Mouse (Mus musculus): ENCODE results near the gene Uhmk1. TPM values are rescaled to one million over a fixed set of nuclear protein-coding genes. Genes with fewer than 3 reads are reported as not detected.

Uhmk1 gene
- total and polyA plus RNA-seq, 3 experiments = 3.3 to 86.0 (median 85.0) TPM

GRCm38 (mm10) chr1:170185137-170185536, 30.1 kb downstream of the Uhmk1 start:
- ATAC-seq (ENCODE audit: extremely low read depth, insufficient number of reproducible peaks, low FRiP score, poor library complexity, severe bottlenecking) = no peak
- DNase-seq (ENCODE audit: low spot score) = no peak
- Histone ChIP-seq H3K4me3 (ENCODE audit: low read depth, low read length) (no peak overlapping the region), H3K4me1 (ENCODE audit: insufficient read depth, low read depth, low read length) (peaks cover 27% of the 10 kb centered on the region), H3K36me3 (replicated peaks) (peaks cover under 1% of the 10 kb centered on the region), H3K9me3 (replicated peaks) (peaks cover 6% of the 10 kb centered on the region; the same call in 1 of the 2 replicates), H3K27me3 (ENCODE audit: insufficient read depth, low read length) (no peaks in the 10 kb centered on the region)
- TF ChIP-seq GATA1 (IDR thresholded peaks at IDR 0.05; ENCODE audit: borderline replicate concordance, low read length) (no peak), TAL1 (conservative IDR thresholded peaks at IDR 0.05; ENCODE audit: low read depth, low read length) (no peak), CTCF (IDR thresholded peaks at IDR 0.05; ENCODE audit: low read depth, low read length) (no peak), GATA2 (IDR thresholded peaks at IDR 0.05; ENCODE audit: borderline replicate concordance, low read depth, low read length) (no peak)

DNA sequence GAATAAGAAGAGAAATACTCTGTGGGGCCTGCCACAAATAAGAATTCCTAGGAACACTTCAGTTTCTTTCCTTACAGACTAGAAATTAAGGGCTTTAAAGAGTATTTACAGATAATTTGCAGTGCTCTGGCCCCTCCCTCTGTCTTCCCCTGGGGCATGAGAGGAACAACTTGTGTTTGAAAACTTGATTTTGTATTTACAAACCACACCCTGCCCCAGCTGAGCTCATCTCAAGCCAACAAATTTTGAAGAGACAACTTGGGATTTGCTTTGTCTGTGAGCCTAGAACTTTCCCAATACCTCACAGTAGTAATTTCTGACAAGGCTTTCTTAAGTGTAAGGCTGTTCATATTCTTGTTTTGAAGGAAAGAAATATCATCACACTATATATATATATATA, 32.5 kb downstream of the Uhmk1 start:
- no peak overlapping the region for H3K4me3 ChIP-seq (ENCODE audit: low read depth, low read length)
- no peak for DNase-seq (ENCODE audit: low spot score)
- ATAC-seq (ENCODE audit: extremely low read depth, insufficient number of reproducible peaks, low FRiP score, poor library complexity, severe bottlenecking) = no peak

DNA sequence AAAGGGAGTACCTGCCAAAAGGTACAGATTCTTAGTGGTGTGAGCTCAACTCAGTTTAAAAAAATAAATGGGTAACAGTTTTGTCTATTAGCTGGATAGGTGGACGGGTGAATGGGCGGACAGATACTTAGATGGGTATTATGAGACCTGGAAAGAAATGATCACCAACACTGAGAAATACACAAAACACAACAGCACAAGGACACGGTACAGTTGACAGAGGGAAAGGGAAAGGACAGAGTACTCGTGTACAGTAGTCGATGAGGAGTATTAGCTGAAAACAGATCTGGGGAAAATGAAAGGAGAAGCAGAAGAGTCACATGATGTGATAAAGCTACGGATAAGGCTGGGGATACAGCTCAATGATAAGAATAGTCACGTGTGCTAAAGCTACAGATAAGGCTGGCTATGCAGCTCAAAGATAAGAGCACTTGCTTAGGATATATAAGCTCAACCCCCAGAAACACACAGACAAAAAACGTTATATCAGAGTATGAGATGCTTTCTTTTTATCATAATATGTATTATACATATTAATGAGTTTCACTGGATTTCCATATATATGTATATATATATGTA, 38.4 kb downstream of the Uhmk1 start:
- DNase-seq (ENCODE audit: low spot score) (peak; percentile 31), ATAC-seq (ENCODE audit: extremely low read depth, insufficient number of reproducible peaks, low FRiP score, poor library complexity, severe bottlenecking) (peak; percentile 71)
- H3K4me1 ChIP-seq (ENCODE audit: insufficient read depth, low read depth, low read length) = peaks cover 47% of the 10 kb centered on the region
- TF ChIP-seq GATA2 (IDR thresholded peaks at IDR 0.05; ENCODE audit: borderline replicate concordance, low read depth, low read length) = no peak
- peak; percentile 78 for TF ChIP-seq TAL1 (conservative IDR thresholded peaks at IDR 0.05; ENCODE audit: low read depth, low read length)
- H3K36me3 ChIP-seq (replicated peaks) = peaks cover 10% of the 10 kb centered on the region
- no peaks in the 10 kb centered on the region for H3K27me3 ChIP-seq (ENCODE audit: insufficient read depth, low read length)
- H3K9me3 ChIP-seq (replicated peaks) = no peaks in the 10 kb centered on the region
- H3K4me3 ChIP-seq (ENCODE audit: low read depth, low read length) = peak overlapping the region; percentile 46; the same call in 1 of the 2 replicates

More for the DNA sequence above, 32.5 kb downstream of the Uhmk1 start:
- TF ChIP-seq TAL1 (conservative IDR thresholded peaks at IDR 0.05; ENCODE audit: low read depth, low read length) (no peak), POLR2AphosphoS5 (IDR thresholded peaks at IDR 0.05; ENCODE audit: insufficient replicate concordance, low read depth, low read length) (no peak), CTCF (IDR thresholded peaks at IDR 0.05; ENCODE audit: low read depth, low read length) (no peak), GATA2 (IDR thresholded peaks at IDR 0.05; ENCODE audit: borderline replicate concordance, low read depth, low read length) (no peak), GATA1 (IDR thresholded peaks at IDR 0.05; ENCODE audit: borderline replicate concordance, low read length) (no peak)
- Histone ChIP-seq H3K9me3 (replicated peaks) (peaks cover 6% of the 10 kb centered on the region; the same call in 1 of the 2 replicates), H3K36me3 (replicated peaks) (no peaks in the 10 kb centered on the region), H3K27me3 (ENCODE audit: insufficient read depth, low read length) (no peaks in the 10 kb centered on the region), H3K4me1 (ENCODE audit: insufficient read depth, low read depth, low read length) (peaks cover 34% of the 10 kb centered on the region)

DNA sequence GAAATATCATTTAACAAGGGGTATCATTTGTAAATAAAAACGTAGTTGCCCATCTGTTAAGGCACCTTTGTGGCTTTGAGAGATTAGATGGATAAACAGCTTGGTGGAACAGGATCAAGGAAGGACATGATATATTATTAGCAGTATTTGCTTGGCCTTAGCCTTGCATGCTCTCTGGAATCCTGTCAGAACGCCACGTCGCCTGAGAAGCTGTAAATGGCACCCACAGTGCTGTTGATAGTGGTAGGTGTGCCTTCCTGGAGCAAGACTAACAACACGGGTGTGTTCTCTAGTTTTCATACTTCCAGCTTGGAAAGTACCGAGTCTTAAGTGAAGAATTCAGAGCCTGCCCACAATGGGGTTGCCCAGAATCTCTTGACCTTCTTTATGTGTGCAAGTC, 39.3 kb downstream of the Uhmk1 start:
- no peak for ATAC-seq (ENCODE audit: extremely low read depth, insufficient number of reproducible peaks, low FRiP score, poor library complexity, severe bottlenecking)
- no peak; the same call in 1 of the 2 replicates for TF ChIP-seq TAL1 (conservative IDR thresholded peaks at IDR 0.05; ENCODE audit: low read depth, low read length)
- TF ChIP-seq POLR2AphosphoS5 (IDR thresholded peaks at IDR 0.05; ENCODE audit: insufficient replicate concordance, low read depth, low read length) = no peak
- TF ChIP-seq GATA2 (IDR thresholded peaks at IDR 0.05; ENCODE audit: borderline replicate concordance, low read depth, low read length) = no peak
- TF ChIP-seq CTCF (IDR thresholded peaks at IDR 0.05; ENCODE audit: low read depth, low read length) = no peak
- TF ChIP-seq GATA1 (IDR thresholded peaks at IDR 0.05; ENCODE audit: borderline replicate concordance, low read length) = no peak
- H3K4me3 ChIP-seq (ENCODE audit: low read depth, low read length) = peak overlapping the region; percentile 48; the same call in 1 of the 2 replicates
- H3K4me1 ChIP-seq (ENCODE audit: insufficient read depth, low read depth, low read length) = peaks cover 51% of the 10 kb centered on the region
- peaks cover 19% of the 10 kb centered on the region for H3K36me3 ChIP-seq (replicated peaks)
- H3K9me3 ChIP-seq (replicated peaks) = no peaks in the 10 kb centered on the region
- no peak for DNase-seq (ENCODE audit: low spot score)
- no peaks in the 10 kb centered on the region for H3K27me3 ChIP-seq (ENCODE audit: insufficient read depth, low read length)

GRCm38 (mm10) chr1:170174814-170175332, 40.3 kb downstream of the Uhmk1 start, which contains the start of gene Uap1:
TSS of gene Uap1 (minus strand) at chr1:170174957.
- DNase-seq (ENCODE audit: low spot score) (peak; percentile 77), ATAC-seq (ENCODE audit: extremely low read depth, insufficient number of reproducible peaks, low FRiP score, poor library complexity, severe bottlenecking) (peak; percentile 71)
- Histone ChIP-seq H3K9me3 (replicated peaks) (no peaks in the 10 kb centered on the region), H3K4me1 (ENCODE audit: insufficient read depth, low read depth, low read length) (peaks cover 56% of the 10 kb centered on the region), H3K36me3 (replicated peaks) (peaks cover 28% of the 10 kb centered on the region), H3K4me3 (ENCODE audit: low read depth, low read length) (peak within 1 kb of the TSS; percentile 83), H3K27me3 (ENCODE audit: insufficient read depth, low read length) (no peaks in the 10 kb centered on the region)
- TF ChIP-seq CTCF (IDR thresholded peaks at IDR 0.05; ENCODE audit: low read depth, low read length) (no peak), GATA2 (IDR thresholded peaks at IDR 0.05; ENCODE audit: borderline replicate concordance, low read depth, low read length) (no peak), TAL1 (conservative IDR thresholded peaks at IDR 0.05; ENCODE audit: low read depth, low read length) (no peak), POLR2AphosphoS5 (IDR thresholded peaks at IDR 0.05; ENCODE audit: insufficient replicate concordance, low read depth, low read length) (no peak), GATA1 (IDR thresholded peaks at IDR 0.05; ENCODE audit: borderline replicate concordance, low read length) (no peak)

DNA sequence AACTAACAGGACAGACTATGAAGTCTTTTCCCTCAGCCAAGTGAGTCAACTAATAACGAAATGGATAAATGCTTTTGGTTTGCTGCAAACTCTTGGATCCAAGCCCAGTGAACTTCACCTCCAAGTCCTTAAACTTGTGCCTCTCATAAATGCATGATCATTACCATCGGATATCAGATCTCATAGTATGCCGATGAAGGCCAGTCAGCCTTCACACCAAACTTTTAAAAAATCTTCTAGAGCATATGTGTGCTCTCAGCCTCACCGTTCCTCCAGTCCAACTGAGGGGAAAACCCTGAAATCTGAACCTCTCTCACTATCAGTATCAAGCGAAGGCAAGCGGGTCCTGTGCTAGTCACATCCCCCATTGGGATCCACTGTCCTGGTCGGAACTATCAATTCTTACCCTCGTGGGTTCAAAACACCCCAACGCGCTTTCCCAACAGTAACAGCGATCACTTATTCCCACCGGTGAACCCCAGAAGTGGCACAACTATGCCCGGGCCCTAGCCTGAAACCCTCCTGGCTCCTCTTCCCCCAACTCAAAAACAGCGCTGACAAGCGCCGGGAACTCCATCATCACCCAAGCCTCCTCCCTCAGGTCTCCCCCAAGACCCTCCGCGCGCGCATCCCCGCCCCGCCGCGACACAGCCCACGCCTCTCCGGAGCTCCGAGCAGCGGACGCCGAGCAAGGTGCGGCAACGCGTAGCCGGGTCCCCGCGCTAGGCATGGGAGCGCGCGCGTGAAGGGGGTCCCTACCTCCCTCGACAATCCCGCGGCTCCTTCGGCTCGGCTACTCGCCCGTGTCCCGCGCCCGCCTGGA, 41.0 kb downstream of the Uhmk1 start:
- Histone ChIP-seq H3K36me3 (replicated peaks) (peaks cover 32% of the 10 kb centered on the region), H3K4me1 (ENCODE audit: insufficient read depth, low read depth, low read length) (peaks cover 61% of the 10 kb centered on the region), H3K27me3 (ENCODE audit: insufficient read depth, low read length) (no peaks in the 10 kb centered on the region), H3K9me3 (replicated peaks) (no peaks in the 10 kb centered on the region), H3K4me3 (ENCODE audit: low read depth, low read length) (peak overlapping the region; percentile 83)
- no peak for ATAC-seq (ENCODE audit: extremely low read depth, insufficient number of reproducible peaks, low FRiP score, poor library complexity, severe bottlenecking)
- no peak for DNase-seq (ENCODE audit: low spot score)
- TF ChIP-seq GATA1 (IDR thresholded peaks at IDR 0.05; ENCODE audit: borderline replicate concordance, low read length) (no peak), POLR2AphosphoS5 (IDR thresholded peaks at IDR 0.05; ENCODE audit: insufficient replicate concordance, low read depth, low read length) (no peak), GATA2 (IDR thresholded peaks at IDR 0.05; ENCODE audit: borderline replicate concordance, low read depth, low read length) (no peak), CTCF (IDR thresholded peaks at IDR 0.05; ENCODE audit: low read depth, low read length) (no peak), TAL1 (conservative IDR thresholded peaks at IDR 0.05; ENCODE audit: low read depth, low read length) (no peak)
